Mouse (Mus musculus): Measurements from ENCODE around the gene BC005624. TPM values are rescaled to one million over a fixed set of nuclear protein-coding genes. Genes with fewer than 3 reads are reported as not detected.
A peak's percentile ranks its signal among the peaks of the same experiment; 100 is the strongest.
"Not testable (repeated sequence)": the region's sequence is repeated elsewhere in the genome, so short reads cannot be mapped to it uniquely, and the experiment has no call there.

The BC005624 gene
- total RNA-seq, 2 experiments from 2014 or later = 30.7 to 56.0 TPM

DNA sequence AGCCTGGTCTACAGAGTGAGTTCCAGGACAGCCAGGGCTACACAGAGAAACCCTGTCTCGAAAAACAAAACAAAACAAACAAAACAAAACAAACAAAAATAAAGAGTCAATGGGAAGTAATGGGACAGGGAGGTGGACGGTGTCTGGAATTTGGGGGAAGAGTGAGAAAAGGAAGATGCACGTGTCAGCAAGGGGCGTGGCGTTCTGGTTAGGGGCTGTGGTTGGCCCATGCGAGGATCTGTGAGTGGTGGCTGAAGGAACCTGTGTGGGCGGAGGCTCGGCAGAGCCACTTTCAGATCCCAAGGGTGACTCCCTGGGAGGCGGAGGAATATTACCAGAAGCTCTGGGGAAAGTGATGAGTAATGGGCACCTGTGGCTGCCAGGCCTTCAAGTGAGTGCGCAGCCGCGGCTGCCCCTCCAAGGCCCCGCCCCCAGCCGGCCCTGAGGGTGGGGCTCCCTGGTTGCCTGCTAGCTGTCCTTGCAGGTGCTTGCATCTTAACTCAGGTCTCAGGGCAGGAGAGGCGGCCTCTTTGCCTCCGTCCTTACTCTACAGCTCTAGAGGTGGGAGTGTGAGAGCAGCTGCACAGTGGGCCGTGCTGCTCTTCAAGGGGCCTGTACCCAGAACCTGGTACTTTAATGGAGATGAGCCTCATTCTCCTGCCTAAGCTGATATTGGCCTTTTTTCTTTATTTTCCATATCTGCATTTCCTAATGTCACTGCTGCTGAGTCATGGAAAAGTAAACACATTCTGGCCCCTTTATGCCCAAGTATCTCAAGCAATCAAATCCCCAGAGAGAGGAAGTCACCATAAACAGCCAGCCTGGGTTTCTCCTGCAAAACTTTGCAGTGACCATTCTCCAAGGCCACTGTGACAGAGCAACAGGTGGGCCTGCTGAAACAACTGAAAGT, 3.4 kb upstream of the BC005624 start:
- no peak for ATAC-seq (ENCODE audit: poor library complexity, severe bottlenecking)

DNA sequence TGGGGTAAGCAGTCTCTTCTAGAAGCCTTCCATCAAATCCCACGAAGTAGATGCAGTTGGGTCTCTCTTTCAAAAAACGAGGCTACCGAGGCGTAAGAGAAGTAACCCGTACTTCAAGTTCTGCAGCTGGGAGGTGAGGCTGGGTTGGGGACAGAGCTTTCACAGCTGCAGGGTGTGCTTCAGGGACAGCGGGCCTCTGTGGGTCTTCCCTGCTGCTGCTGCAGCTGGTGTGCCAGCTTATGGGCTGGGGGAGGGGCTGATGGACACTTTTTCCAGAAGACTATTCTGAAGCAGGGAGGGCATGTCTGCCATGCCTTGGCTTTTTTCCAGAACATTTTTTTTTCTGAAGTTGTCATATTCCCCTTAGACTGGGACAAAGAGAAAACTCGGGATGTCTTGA, 1.0 kb upstream of the BC005624 start:
- ATAC-seq (ENCODE audit: poor library complexity, severe bottlenecking) = no peak

DNA sequence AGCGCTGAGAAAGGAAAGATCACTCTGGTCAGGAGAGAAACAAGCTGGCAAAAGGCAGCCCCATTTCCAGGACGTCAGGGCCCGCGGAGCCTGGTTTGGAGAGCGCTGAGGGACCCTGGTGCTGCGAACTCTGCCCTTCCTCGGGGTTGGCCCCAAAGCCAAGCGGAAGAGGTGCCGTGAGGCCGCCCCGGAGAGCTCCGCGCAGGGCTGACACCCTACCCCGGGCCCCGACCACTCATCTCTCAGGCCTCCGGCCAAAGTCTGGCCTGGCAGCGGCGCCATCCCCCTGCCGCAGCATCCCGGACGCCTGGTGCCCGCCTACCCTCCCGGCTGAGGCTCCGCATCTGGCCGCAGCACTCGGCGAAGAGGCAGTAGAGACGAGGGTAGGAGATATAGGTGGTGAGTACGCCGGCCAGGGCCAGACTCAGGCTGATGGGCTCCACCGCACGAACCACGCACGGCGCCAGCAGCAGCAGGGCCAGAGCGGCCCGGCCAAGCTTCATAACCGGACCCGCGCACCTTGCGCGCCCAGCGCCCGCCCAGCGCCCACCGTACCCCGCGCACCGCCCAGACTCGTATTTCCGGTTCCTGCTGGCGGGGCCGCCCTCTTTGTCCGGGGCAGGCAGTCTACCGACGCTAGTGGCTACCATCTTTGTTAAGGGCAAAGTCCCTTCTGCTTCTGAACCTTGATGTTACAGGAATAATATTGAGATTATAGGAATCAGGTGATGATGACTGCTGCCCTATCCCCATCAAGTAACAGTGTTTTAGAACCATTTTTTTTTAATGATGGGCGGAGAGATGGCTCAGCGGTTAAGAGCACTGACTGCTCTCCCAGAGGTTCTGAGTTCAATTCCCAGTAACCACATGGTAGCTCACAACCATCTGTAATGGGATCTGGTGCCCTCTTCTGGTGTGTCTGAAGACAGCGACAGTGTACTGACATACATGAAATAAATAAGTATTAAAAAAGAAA, 14.4 kb downstream of the BC005624 start, which contains the start of gene Tor1a:
Gene Tor1a, minus strand, starts transcription at position 582 of the 976 bp plus-strand sequence.
- peak; percentile 84 for ATAC-seq (ENCODE audit: poor library complexity, severe bottlenecking)

DNA sequence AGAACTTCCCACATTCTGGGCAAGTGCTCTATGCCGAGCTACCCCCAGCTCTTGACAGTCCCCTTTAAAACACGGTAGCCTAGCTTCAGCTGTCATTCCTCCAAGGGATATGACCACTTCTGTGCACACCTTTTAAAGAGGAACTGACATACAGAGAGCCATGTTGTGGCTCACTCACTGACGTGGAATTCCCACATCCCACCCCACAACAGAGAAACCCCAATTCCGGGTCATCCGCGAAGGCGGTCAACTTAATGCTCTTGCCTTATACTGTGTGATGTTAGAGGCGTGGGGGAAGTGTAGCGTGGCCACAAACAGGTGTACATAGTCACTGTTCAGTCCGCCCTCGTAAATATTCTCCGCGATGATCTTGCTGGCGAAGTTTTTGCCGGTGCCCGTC, 15.2 kb downstream of the BC005624 start:
- ATAC-seq (ENCODE audit: poor library complexity, severe bottlenecking) = peak; percentile 28

- ATAC-seq (ENCODE audit: poor library complexity, severe bottlenecking) = peak; percentile 77
These were observed 16.4 kb downstream of the BC005624 start for GRCm38 (mm10) chr2:30965627-30966026.

- no peak for ATAC-seq (ENCODE audit: poor library complexity, severe bottlenecking)
These were observed 19.3 kb downstream of the BC005624 start for GRCm38 (mm10) chr2:30962570-30963254.

GRCm38 (mm10) chr2:30959856-30960255, 22.1 kb downstream of the BC005624 start:
- ATAC-seq (ENCODE audit: poor library complexity, severe bottlenecking) = no peak

GRCm38 (mm10) chr2:30958726-30959125, 23.3 kb downstream of the BC005624 start:
- ATAC-seq (ENCODE audit: poor library complexity, severe bottlenecking) = no peak

DNA sequence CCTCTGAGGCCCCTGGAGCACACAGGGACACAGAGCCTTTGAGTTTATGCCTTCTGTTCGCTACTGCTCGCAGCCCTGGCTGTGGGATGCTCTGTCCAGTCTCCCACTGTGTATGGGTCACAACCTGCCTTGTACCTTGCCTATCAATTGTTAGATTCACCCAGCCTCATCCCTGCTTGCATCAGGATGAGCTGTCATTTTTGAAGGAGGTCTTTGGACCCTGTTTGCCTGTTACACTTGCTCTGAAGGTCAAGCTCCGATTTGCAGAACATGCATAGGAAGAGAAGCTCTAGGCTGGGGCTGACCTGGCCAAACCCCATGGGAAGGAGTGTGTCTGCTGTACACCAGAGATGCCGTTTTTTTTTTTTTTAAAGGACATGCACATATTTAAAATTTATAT, 24.5 kb downstream of the BC005624 start:
- ATAC-seq (ENCODE audit: poor library complexity, severe bottlenecking) = no peak

DNA sequence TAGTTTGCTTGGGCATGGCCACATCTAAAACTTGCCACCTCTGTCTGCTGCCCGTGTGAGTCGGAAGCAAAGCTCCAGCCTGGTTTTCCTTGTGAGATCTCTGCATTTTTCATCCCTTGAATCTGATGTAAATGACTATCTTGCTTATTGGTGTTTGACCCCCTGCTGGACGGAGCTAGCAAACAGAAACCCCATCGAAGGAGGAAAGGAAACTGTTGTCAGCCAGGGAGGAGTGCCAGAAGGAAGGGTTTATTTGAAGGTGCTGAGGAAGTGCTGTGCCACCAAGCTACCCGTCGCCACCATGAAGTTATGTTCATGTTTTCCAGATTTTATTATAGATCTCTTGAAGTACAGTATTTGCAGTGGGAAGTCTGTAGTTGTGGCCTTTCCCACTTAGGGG, 27.2 kb downstream of the BC005624 start:
- peak; percentile 38; the same call in 1 of the 2 replicates for ATAC-seq (ENCODE audit: poor library complexity, severe bottlenecking)

DNA sequence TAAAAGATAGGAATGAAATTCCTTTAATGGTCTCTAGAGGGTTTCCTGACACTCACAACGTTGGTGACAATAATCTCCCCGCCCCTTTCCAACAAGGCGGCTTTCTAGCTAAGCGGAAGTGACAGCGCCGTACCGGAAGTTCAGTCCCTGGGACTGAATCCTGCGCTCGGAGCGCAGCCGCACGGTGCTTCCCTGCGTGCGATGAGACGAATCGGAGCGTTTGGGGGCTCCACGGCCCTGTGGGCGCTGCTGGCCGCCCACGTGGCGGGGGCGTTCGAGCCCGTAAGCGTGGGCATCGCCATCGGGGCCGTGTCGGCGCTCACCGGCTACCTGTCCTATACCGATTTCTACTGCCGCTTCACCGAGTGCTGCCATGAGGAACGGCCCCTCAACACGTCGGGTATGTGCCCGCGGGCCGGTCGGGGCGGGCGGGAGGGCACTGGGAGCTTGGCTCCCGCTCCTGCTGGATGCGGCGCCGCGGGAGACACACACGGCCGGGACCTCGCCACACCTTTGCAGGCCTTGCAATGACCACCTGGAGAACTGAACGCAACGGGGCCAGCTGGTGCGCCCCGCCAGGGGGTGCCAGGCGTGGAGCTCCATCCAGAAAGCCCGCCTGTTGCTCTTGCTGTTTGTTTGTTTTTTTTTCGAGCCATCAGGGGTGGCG, 29.0 kb downstream of the BC005624 start, which contains the start of gene Tor1b:
Gene Tor1b, plus strand, starts transcription at position 136 of the 667 bp plus-strand sequence.
- peak; percentile 94 for ATAC-seq (ENCODE audit: poor library complexity, severe bottlenecking)

- ATAC-seq (ENCODE audit: poor library complexity, severe bottlenecking) = no peak
These were observed 29.6 kb downstream of the BC005624 start for GRCm38 (mm10) chr2:30952457-30952823.

DNA sequence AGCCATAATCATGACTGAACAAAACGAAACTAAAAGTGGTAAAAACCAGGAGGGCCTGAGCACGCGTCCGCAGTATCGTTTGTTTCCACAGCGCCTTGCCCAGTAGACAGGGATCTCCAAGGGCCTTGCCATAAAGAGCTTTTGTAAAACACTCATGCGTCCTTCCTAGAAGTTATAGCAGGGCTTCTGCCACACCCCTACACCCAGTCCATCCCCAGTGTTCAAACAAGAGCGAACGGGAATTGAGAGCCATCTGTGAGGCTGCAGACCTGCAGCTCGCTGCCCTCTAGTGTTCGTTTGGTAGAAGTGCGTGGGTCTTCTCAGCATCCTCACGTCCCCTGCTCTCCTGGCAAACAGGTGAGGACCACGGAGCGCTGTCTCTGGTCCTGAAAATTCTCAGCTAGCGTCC, 39.4 kb downstream of the BC005624 start:
- peak; percentile 100 for ATAC-seq (ENCODE audit: poor library complexity, severe bottlenecking)

- ATAC-seq (ENCODE audit: poor library complexity, severe bottlenecking) = not testable (repeated sequence)
These were observed 39.9 kb downstream of the BC005624 start for GRCm38 (mm10) chr2:30942116-30942515.

GRCm38 (mm10) chr2:30941586-30941985, 40.4 kb downstream of the BC005624 start:
- ATAC-seq (ENCODE audit: poor library complexity, severe bottlenecking) = no peak

DNA sequence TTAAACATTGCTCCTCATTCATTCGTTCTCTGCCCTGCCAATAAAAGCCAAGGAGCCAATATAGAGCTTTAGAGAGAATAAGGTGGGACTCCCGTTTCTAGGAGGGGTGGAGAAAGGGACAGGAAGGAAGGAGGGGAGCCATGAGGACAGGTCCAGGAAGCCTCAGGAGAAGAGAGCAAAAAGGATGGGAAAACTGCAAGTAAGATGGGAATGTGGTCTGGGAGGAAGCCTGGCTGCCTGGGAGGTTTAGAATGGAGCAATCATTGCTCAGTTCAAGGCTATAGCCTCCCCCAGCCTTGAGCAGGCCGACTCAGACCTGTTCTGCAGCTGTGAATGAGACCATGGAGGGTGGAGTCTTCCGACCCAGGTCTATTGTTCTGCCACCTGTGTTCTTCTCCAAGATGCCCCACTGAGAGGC, 43.4 kb downstream of the BC005624 start:
- no peak for ATAC-seq (ENCODE audit: poor library complexity, severe bottlenecking)

GRCm38 (mm10) chr2:30937731-30938130, 44.3 kb downstream of the BC005624 start:
- ATAC-seq (ENCODE audit: poor library complexity, severe bottlenecking) = no peak

DNA sequence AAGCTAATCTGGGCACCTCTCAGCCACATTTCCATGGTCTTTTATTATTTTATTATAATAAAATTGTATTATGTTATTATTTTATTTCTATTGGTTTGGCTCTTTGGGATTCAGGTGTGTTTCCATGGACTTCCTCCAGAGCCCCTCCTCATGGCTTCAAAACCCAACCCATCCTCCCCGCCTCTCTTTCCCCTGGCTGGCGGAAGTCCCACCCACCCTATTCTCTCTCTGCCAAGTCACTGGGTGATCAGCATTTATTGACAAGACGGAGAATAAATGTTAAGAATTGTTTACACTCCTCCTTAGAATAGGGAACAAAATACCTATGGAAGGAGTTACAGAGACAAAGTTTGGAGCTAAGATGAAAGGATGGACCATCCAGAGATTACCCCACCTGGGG, 45.2 kb downstream of the BC005624 start:
- no peak for ATAC-seq (ENCODE audit: poor library complexity, severe bottlenecking)

GRCm38 (mm10) chr2:30933917-30934450, 48.0 kb downstream of the BC005624 start:
- ATAC-seq (ENCODE audit: poor library complexity, severe bottlenecking) = peak; percentile 76

GRCm38 (mm10) chr2:30933032-30933431, 49.0 kb downstream of the BC005624 start:
- ATAC-seq (ENCODE audit: poor library complexity, severe bottlenecking) = no peak
